In the genomic region with DNA sequence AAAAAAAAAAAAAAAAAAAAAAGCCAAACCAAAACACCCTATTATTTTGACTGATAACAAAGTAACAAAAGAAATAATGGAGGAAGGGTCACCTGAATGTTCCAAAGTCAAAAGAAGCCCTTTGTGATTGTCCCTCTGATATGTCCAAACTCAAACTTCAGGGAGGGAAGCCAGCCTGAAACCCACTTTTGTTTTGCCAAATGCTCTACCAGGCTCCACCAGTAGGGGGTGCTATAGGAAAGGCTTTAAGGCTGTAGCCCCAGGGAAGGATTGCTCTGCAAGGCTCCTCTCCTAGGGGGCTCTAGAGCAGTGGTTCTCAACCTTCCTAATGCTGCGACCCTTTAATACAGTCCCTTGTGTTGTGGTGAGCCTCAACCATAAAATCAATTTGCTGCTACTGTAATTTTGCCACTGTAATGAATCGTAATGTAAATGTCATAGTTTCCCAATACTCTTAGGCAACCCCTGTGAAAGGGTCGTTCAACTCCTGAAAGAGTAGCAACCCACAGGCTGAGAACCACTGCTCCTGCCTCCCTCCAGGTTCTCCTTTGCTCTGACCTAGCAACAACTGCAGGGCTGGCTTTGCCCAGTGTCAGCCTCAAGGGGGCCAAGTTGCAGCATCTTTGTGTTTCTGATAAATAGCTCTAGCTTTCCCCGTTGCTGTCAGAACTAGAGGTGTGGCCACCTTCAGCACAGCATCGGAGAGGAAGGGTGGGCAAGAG, we compare ENCODE assay signal across 8 mouse cellular contexts. TPM values are rescaled to one million over a fixed set of nuclear protein-coding genes. Genes with fewer than 3 reads are reported as not detected.
A peak's percentile ranks its signal among the peaks of the same experiment; 100 is the strongest.
DNase-seq lines count a peak whose midpoint lies in the region; ATAC-seq and TF ChIP-seq lines count a peak whose summit lies in the region.

No protein-coding gene starts in this region.

- H3K4me2 ChIP-seq in kidney, embryonic 14.5 days (replicated peaks; ENCODE audit: low read depth, low read length) = no peak overlapping the region

- POLR2A ChIA-PET in Patski (lab: Charles Lee) = no interaction called here

- CTCF ChIA-PET in Patski (lab: Charles Lee) = interaction anchor here (1.4 to 1.8 kb wide), 2 partner anchors 23 to 64 kb away, joined by 4 to 6 read pairs; no protein-coding TSS in a partner anchor

- no peaks in the 10 kb centered on the region for H3K9me3 ChIP-seq in kidney, embryonic 14.5 days (ENCODE audit: control insufficient read depth, low read length)

- TF ChIP-seq CTCF in Patski (IDR thresholded peaks at IDR 0.05) = peak; percentile 91

- ATAC-seq in Patski = no peak
- peak; percentile 54; the same call in 1 of the 2 replicates for ATAC-seq in kidney, embryonic 14.5 days (ENCODE audit: low FRiP score, low TSS enrichment)

- H3K4me3 ChIP-seq in kidney, embryonic 14.5 days (ENCODE audit: low read length) = no peak overlapping the region

- H3K4me1 ChIP-seq in kidney, embryonic 14.5 days (ENCODE audit: control insufficient read depth, insufficient read depth, low read length) = no peaks in the 10 kb centered on the region

- H3K27me3 ChIP-seq in Patski = no peaks in the 10 kb centered on the region
- no peaks in the 10 kb centered on the region for H3K27me3 ChIP-seq in kidney, embryonic 14.5 days (ENCODE audit: control insufficient read depth, insufficient read depth, low read length)

- no peak overlapping the region for H3K9ac ChIP-seq in kidney, embryonic 14.5 days (ENCODE audit: low read depth, low read length)

- no peak overlapping the region for H3K27ac ChIP-seq in kidney, embryonic 14.5 days (ENCODE audit: low read depth, low read length)

- in situ Hi-C loops in Patski (cut with MboI; ENCODE audit: low pct_unique_long_range_greater_than_20kb) = no loop called here

- 61% methylated on average over 5 of the region's 5 CpGs for WGBS in kidney, embryonic 14.5 days

- H3K36me3 ChIP-seq in kidney, embryonic 14.5 days (ENCODE audit: control insufficient read depth, insufficient read depth, low read length) = peaks cover 15% of the 10 kb centered on the region; the same call in 1 of the 2 replicates

- DNase-seq in CD4-positive, CD25-positive, alpha-beta regulatory T cell, adult 2 months (ENCODE audit: low read depth, low spot score) = peak; percentile 83
- DNase-seq in Patski (ENCODE audit: low read depth, low spot score) = no peak
- DNase-seq in cerebellum, postnatal 36 days = peak; percentile 81 to 86
- DNase-seq in gastrocnemius, adult 8-10 months (ENCODE audit: low spot score in 2 of 2) = peak; percentile 33 to 41
- DNase-seq in lung, postnatal 10 days = peak; percentile 86
- DNase-seq in retina, postnatal 1 day = peak; percentile 90
- peak; percentile 59 to 60 for DNase-seq in urinary bladder, postnatal 36 days (ENCODE audit: low spot score in 2 of 2)

RNA-seq across cellular contexts. Expression of a gene that starts 24.4 kb away (rescaled TPM):
- 0.05 TPM for polyA plus RNA-seq in Patski (2021)
- under 1 TPM; 0.25 to 0.58 (median 0.46) TPM for total RNA-seq in gastrocnemius, adult 8-10 months (2022)
- 0.27 and 0.68 TPM in 2 replicates for polyA plus RNA-seq in kidney, embryonic 14.5 days (2014; fragmentation: Nextera tagmentation; extraction: Ambion mirVana)

RNA-seq across cellular contexts. Expression of a gene that starts 42.0 kb away (rescaled TPM):
- 49.5 TPM for polyA plus RNA-seq in Patski (2021)
- 1 to 10 TPM; 1.3 to 3.2 (median 2.2) TPM for total RNA-seq in gastrocnemius, adult 8-10 months (2022)
- polyA plus RNA-seq in kidney, embryonic 14.5 days (2014; fragmentation: Nextera tagmentation; extraction: Ambion mirVana) = 13.2 and 14.2 TPM in 2 replicates

RNA-seq across cellular contexts. Expression of a gene that starts 42.2 kb away (rescaled TPM):
- 30.0 TPM for polyA plus RNA-seq in Patski (2021)
- 1 to 10 TPM; 6.5 to 9.3 (median 9.0) TPM for total RNA-seq in gastrocnemius, adult 8-10 months (2022)
- polyA plus RNA-seq in kidney, embryonic 14.5 days (2014; fragmentation: Nextera tagmentation; extraction: Ambion mirVana) = 21.9 and 33.4 TPM in 2 replicates

RNA-seq across cellular contexts. Expression of a gene that starts 57.6 kb away (rescaled TPM):
- 211 TPM for polyA plus RNA-seq in Patski (2021)
- 100 to 1,000 TPM; 255 to 297 (median 267) TPM for total RNA-seq in gastrocnemius, adult 8-10 months (2022)
- polyA plus RNA-seq in kidney, embryonic 14.5 days (2014; fragmentation: Nextera tagmentation; extraction: Ambion mirVana) = 129 and 144 TPM in 2 replicates
